Mouse (Mus musculus): Measurements from ENCODE around the gene Cd55b. TPM values are rescaled to one million over a fixed set of nuclear protein-coding genes. Genes with fewer than 3 reads are reported as not detected.
"Not testable (repeated sequence)": the region's sequence is repeated elsewhere in the genome, so short reads cannot be mapped to it uniquely, and the experiment has no call there.

The Cd55b gene
- polyA plus RNA-seq, 1 experiment from 2014 or later: not detected

- H3K9me3 ChIP-seq (replicated peaks); H3K9ac ChIP-seq; ATAC-seq (replicated peaks; ENCODE audit: insufficient number of reproducible peaks, insufficient read depth, low FRiP score, low read depth); H3K4me1 ChIP-seq (replicated peaks); H3K36me3 ChIP-seq; H3K4me2 ChIP-seq; H3K27me3 ChIP-seq; H3K27ac ChIP-seq; H3K4me3 ChIP-seq: not testable (repeated sequence)
- no CpG with 5 or more reads among the region's 6 CpGs for WGBS
These were observed 776 bp downstream of the Cd55b start for GRCm38 (mm10) chr1:130422033-130422432.

GRCm38 (mm10) chr1:130397109-130397508 is 25.7 kb downstream of the Cd55b start:
- H3K9ac ChIP-seq; H3K4me2 ChIP-seq; H3K4me1 ChIP-seq (replicated peaks); H3K4me3 ChIP-seq; H3K27me3 ChIP-seq; ATAC-seq (replicated peaks; ENCODE audit: insufficient number of reproducible peaks, insufficient read depth, low FRiP score, low read depth); H3K27ac ChIP-seq; H3K9me3 ChIP-seq (replicated peaks); H3K36me3 ChIP-seq: not testable (repeated sequence)

GRCm38 (mm10) chr1:130387282-130387681 is 35.5 kb downstream of the Cd55b start:
- not testable (repeated sequence) for H3K36me3 ChIP-seq; H3K27me3 ChIP-seq; H3K4me1 ChIP-seq (replicated peaks); H3K9me3 ChIP-seq (replicated peaks); H3K27ac ChIP-seq; H3K9ac ChIP-seq; H3K4me3 ChIP-seq; ATAC-seq (replicated peaks; ENCODE audit: insufficient number of reproducible peaks, insufficient read depth, low FRiP score, low read depth); H3K4me2 ChIP-seq

GRCm38 (mm10) chr1:130377726-130378429 is 44.9 kb downstream of the Cd55b start:
- no peak overlapping the region for H3K4me3 ChIP-seq
- no peak overlapping the region for H3K9ac ChIP-seq
- no peaks in the 10 kb centered on the region for H3K36me3 ChIP-seq
- ATAC-seq (replicated peaks; ENCODE audit: insufficient number of reproducible peaks, insufficient read depth, low FRiP score, low read depth): no peak
- peaks cover 6% of the 10 kb centered on the region for H3K4me1 ChIP-seq (replicated peaks)
- H3K9me3 ChIP-seq (replicated peaks): no peaks in the 10 kb centered on the region
- H3K27ac ChIP-seq: no peak overlapping the region
- H3K4me2 ChIP-seq: no peak overlapping the region
- 87% methylated on average over 14 of the region's 14 CpGs for whole genome bisulfite sequencing
- no peaks in the 10 kb centered on the region for H3K27me3 ChIP-seq

- H3K4me2 ChIP-seq: no peak overlapping the region
- no peaks in the 10 kb centered on the region for H3K9me3 ChIP-seq (replicated peaks)
- no peak for ATAC-seq (replicated peaks; ENCODE audit: insufficient number of reproducible peaks, insufficient read depth, low FRiP score, low read depth)
- peaks cover 6% of the 10 kb centered on the region for H3K4me1 ChIP-seq (replicated peaks)
- no peaks in the 10 kb centered on the region for H3K27me3 ChIP-seq
- no peak overlapping the region for H3K27ac ChIP-seq
- H3K36me3 ChIP-seq: no peaks in the 10 kb centered on the region
- no peak overlapping the region for H3K4me3 ChIP-seq
- WGBS: 34% methylated on average over 3 of the region's 3 CpGs
- no peak overlapping the region for H3K9ac ChIP-seq
These were observed 48.5 kb downstream of the Cd55b start for GRCm38 (mm10) chr1:130374173-130374785.

- peaks cover 6% of the 10 kb centered on the region for H3K4me1 ChIP-seq (replicated peaks)
- H3K27me3 ChIP-seq: no peaks in the 10 kb centered on the region
- no peak for ATAC-seq (replicated peaks; ENCODE audit: insufficient number of reproducible peaks, insufficient read depth, low FRiP score, low read depth)
- 9% methylated on average over 2 of the region's 2 CpGs for WGBS
- H3K9me3 ChIP-seq (replicated peaks): no peaks in the 10 kb centered on the region
- 0 out of 2 replicates have a peak overlapping the region, but pooled peaks have one; percentile 22 for H3K27ac ChIP-seq
- H3K36me3 ChIP-seq: no peaks in the 10 kb centered on the region
- H3K4me3 ChIP-seq: no peak overlapping the region
- H3K4me2 ChIP-seq: no peak overlapping the region
- no peak overlapping the region for H3K9ac ChIP-seq
These were observed 49.3 kb downstream of the Cd55b start for GRCm38 (mm10) chr1:130373398-130374083.

GRCm38 (mm10) chr1:130371895-130372528 is 50.8 kb downstream of the Cd55b start:
- H3K4me3 ChIP-seq: no peak overlapping the region
- H3K9ac ChIP-seq: no peak overlapping the region
- no peaks in the 10 kb centered on the region for H3K9me3 ChIP-seq (replicated peaks)
- H3K27me3 ChIP-seq: no peaks in the 10 kb centered on the region
- no peak for ATAC-seq (replicated peaks; ENCODE audit: insufficient number of reproducible peaks, insufficient read depth, low FRiP score, low read depth)
- H3K27ac ChIP-seq: no peak overlapping the region
- no peaks in the 10 kb centered on the region for H3K36me3 ChIP-seq
- WGBS: 38% methylated on average over 7 of the region's 7 CpGs
- no peak overlapping the region for H3K4me2 ChIP-seq
- H3K4me1 ChIP-seq (replicated peaks): peaks cover 6% of the 10 kb centered on the region

GRCm38 (mm10) chr1:130371291-130371690 is 51.5 kb downstream of the Cd55b start:
- WGBS: 84% methylated on average over 5 of the region's 5 CpGs
- Histone ChIP-seq H3K27ac (no peak overlapping the region), H3K9ac (no peak overlapping the region), H3K4me2 (no peak overlapping the region), H3K36me3 (no peaks in the 10 kb centered on the region), H3K4me1 (replicated peaks) (peaks cover 6% of the 10 kb centered on the region), H3K4me3 (no peak overlapping the region), H3K27me3 (no peaks in the 10 kb centered on the region), H3K9me3 (replicated peaks) (no peaks in the 10 kb centered on the region)
- ATAC-seq (replicated peaks; ENCODE audit: insufficient number of reproducible peaks, insufficient read depth, low FRiP score, low read depth): no peak

- H3K4me2 ChIP-seq: no peak overlapping the region
- no peaks in the 10 kb centered on the region for H3K9me3 ChIP-seq (replicated peaks)
- H3K27me3 ChIP-seq: no peaks in the 10 kb centered on the region
- H3K27ac ChIP-seq: no peak overlapping the region
- no peaks in the 10 kb centered on the region for H3K4me1 ChIP-seq (replicated peaks)
- H3K9ac ChIP-seq: no peak overlapping the region
- 5% methylated on average over 1 of the region's 1 CpGs for WGBS
- no peak for ATAC-seq (replicated peaks; ENCODE audit: insufficient number of reproducible peaks, insufficient read depth, low FRiP score, low read depth)
- no peak overlapping the region for H3K4me3 ChIP-seq
- H3K36me3 ChIP-seq: no peaks in the 10 kb centered on the region
These were observed 72.7 kb downstream of the Cd55b start for GRCm38 (mm10) chr1:130350077-130350635.

- 56% methylated on average over 9 of the region's 9 CpGs for whole genome bisulfite sequencing
These were observed 80.4 kb downstream of the Cd55b start for GRCm38 (mm10) chr1:130342429-130342828.

More at GRCm38 (mm10) chr1:130342429-130342828, 80.4 kb downstream of the Cd55b start:
- H3K9ac ChIP-seq: no peak overlapping the region
- no peaks in the 10 kb centered on the region for H3K27me3 ChIP-seq
- ATAC-seq (replicated peaks; ENCODE audit: insufficient number of reproducible peaks, insufficient read depth, low FRiP score, low read depth): no peak
- no peak overlapping the region for H3K27ac ChIP-seq
- no peak overlapping the region for H3K4me2 ChIP-seq
- H3K36me3 ChIP-seq: no peaks in the 10 kb centered on the region
- no peaks in the 10 kb centered on the region for H3K4me1 ChIP-seq (replicated peaks)
- no peaks in the 10 kb centered on the region for H3K9me3 ChIP-seq (replicated peaks)
- H3K4me3 ChIP-seq: no peak overlapping the region

Data from heart, embryonic 15.5 days (tissue).